Mouse (Mus musculus): ENCODE results near the gene Dnaaf5. TPM values are rescaled to one million over a fixed set of nuclear protein-coding genes. Genes with fewer than 3 reads are reported as not detected.
A peak's percentile ranks its signal among the peaks of the same experiment; 100 is the strongest.

Gene Dnaaf5
- polyA plus RNA-seq, 1 experiment from 2014 or later, result 3.1 TPM

- no peak overlapping the region for H3K27ac ChIP-seq
- no peaks in the 10 kb centered on the region for H3K27me3 ChIP-seq
- no peak overlapping the region for H3K4me3 ChIP-seq
- ATAC-seq, result no peak
- no peaks in the 10 kb centered on the region for H3K36me3 ChIP-seq (ENCODE audit: poor library complexity, severe bottlenecking)
- H3K9ac ChIP-seq, result no peak overlapping the region
- no peak overlapping the region for H3K4me2 ChIP-seq
- 81% methylated on average over 4 of the region's 4 CpGs for WGBS
- no peaks in the 10 kb centered on the region for H3K9me3 ChIP-seq (replicated peaks)
- peaks cover 12% of the 10 kb centered on the region for H3K4me1 ChIP-seq
Observed at GRCm38 (mm10) chr5:139145726-139146125, 4.3 kb upstream of the Dnaaf5 start.

DNA sequence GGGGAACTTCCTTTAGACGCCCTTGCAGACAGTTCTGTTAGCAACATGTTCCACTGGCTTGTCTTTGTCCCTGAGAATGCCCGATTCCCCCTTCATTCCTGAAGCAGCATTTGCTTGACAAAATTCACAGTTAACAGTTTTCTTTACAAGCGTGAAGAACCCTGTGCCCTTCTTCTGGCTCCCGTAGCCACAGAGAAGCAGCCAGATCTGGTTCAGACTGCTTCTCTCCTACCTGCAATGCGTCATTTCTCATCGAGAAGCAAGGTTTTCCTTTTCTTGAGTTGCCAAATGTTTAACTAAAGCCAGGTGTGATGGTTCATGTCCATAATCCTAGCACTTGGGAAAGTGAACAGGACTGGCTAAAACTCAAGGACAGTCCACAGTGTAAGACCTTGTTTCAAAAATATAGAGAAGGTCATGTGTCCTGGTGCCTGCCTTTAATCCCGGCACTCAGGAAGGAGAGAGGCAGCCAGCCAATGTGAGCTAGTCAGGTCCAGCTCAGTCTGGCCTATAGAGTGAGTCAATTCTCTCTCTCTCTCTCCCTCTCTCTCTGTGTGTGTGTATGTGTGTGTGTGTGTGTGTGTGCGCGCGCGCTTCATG, 3.4 kb upstream of the Dnaaf5 start:
- Histone ChIP-seq H3K27me3 (no peaks in the 10 kb centered on the region), H3K36me3 (ENCODE audit: poor library complexity, severe bottlenecking) (no peaks in the 10 kb centered on the region), H3K4me3 (no peak overlapping the region), H3K9me3 (replicated peaks) (no peaks in the 10 kb centered on the region), H3K9ac (no peak overlapping the region), H3K4me1 (peaks cover 16% of the 10 kb centered on the region), H3K4me2 (no peak overlapping the region), H3K27ac (peak overlapping the region; percentile 40)
- 91% methylated on average over 11 of the region's 11 CpGs for WGBS
- no peak for ATAC-seq

DNA sequence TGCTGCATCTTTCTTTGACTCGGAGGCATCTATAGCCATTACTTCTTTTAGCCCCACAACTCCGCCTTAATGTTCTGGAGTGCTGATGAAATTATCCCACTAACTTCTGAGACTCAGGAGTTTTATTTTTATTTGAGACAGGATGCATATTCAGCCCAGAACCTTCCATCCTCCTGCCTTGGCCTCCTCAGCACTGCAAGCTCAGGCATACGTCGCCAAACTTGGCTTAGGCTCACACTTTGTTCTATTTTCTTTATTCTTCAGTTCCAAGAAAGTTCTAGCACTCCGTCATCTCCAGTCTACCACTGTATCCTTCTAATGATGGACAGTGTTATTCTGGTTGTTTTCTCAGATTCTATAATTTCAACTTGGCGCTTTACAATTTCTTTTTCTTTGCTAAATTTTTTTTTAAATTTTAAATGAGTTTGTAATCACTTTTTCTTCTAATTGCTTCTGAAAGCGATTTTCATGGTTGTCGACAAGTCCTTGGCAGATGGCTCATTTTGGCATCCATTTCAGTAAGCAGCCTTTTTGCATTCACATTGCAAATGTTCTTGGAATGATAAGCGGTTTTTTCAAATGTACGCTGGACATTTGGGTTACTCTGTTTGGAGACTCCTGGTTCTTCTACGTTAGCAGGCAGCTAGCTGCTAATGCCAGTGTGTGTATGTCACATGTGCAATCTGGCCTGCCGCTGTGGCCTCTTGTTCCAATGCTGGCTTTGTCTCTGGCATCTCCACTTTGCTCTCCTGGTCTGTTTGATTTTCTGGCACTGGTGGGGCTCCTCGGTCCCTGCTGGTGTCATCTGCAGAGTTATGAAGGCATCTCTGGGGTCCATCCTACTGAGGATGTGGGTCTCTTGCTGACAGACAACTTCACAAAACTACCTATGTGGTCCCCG, 2.6 kb upstream of the Dnaaf5 start:
- no peak overlapping the region for H3K9ac ChIP-seq
- peak overlapping the region; percentile 40 for H3K27ac ChIP-seq
- ATAC-seq, result no peak
- peaks cover 3% of the 10 kb centered on the region; the same call in 1 of the 2 replicates for H3K36me3 ChIP-seq (ENCODE audit: poor library complexity, severe bottlenecking)
- 89% methylated on average over 14 of the region's 14 CpGs for WGBS
- no peak overlapping the region for H3K4me3 ChIP-seq
- no peaks in the 10 kb centered on the region for H3K9me3 ChIP-seq (replicated peaks)
- no peak overlapping the region for H3K4me2 ChIP-seq
- peaks cover 20% of the 10 kb centered on the region for H3K4me1 ChIP-seq
- no peaks in the 10 kb centered on the region for H3K27me3 ChIP-seq

GRCm38 (mm10) chr5:139149006-139149672, 884 bp upstream of the Dnaaf5 start:
- ATAC-seq, result peak; percentile 60
- no peaks in the 10 kb centered on the region for H3K9me3 ChIP-seq (replicated peaks)
- peak overlapping the region; percentile 68 for H3K27ac ChIP-seq
- H3K4me2 ChIP-seq, result peak overlapping the region; percentile 98
- H3K4me3 ChIP-seq, result peak overlapping the region; percentile 92
- no peak overlapping the region; the same call in 1 of the 2 replicates for H3K9ac ChIP-seq
- peaks cover 21% of the 10 kb centered on the region for H3K36me3 ChIP-seq (ENCODE audit: poor library complexity, severe bottlenecking)
- 24% methylated on average over 11 of the region's 11 CpGs for WGBS
- H3K4me1 ChIP-seq, result peaks cover 20% of the 10 kb centered on the region
- no peaks in the 10 kb centered on the region for H3K27me3 ChIP-seq

GRCm38 (mm10) chr5:139150603-139151031, 594 bp downstream of the Dnaaf5 start:
- under 1% methylated on average over 45 of the region's 45 CpGs for WGBS
- no peaks in the 10 kb centered on the region for H3K27me3 ChIP-seq
- no peak overlapping the region for H3K27ac ChIP-seq
- peaks cover 20% of the 10 kb centered on the region for H3K4me1 ChIP-seq
- H3K4me2 ChIP-seq, result peak overlapping the region; percentile 98
- H3K4me3 ChIP-seq, result peak overlapping the region; percentile 92
- H3K36me3 ChIP-seq (ENCODE audit: poor library complexity, severe bottlenecking), result peaks cover 34% of the 10 kb centered on the region
- H3K9me3 ChIP-seq (replicated peaks), result no peaks in the 10 kb centered on the region
- H3K9ac ChIP-seq, result peak overlapping the region; percentile 82
- ATAC-seq, result no peak

DNA sequence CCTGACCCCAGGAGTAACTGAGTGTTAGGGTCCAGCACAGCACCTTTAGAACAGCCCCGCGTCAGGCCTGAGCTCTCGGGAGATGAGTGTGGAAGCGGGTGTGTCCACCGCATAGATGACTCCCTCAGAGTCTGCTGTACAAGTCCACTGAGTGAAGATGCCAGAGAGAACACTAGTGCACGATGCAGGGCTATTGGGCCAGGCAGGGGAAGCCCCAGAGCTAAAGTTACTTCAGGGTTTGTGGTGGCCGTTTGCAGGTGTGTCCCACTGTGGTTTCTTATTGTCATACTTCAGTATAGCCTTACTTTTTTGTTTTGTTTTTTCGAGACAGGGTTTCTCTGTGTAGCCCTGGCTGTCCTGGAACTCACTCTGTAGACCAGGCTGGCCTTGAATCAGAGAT, 10.9 kb downstream of the Dnaaf5 start:
- no peak for ATAC-seq
- Histone ChIP-seq H3K36me3 (ENCODE audit: poor library complexity, severe bottlenecking) (peaks cover 63% of the 10 kb centered on the region), H3K9me3 (replicated peaks) (no peaks in the 10 kb centered on the region), H3K27me3 (no peaks in the 10 kb centered on the region), H3K4me1 (no peaks in the 10 kb centered on the region), H3K9ac (no peak overlapping the region), H3K4me3 (no peak overlapping the region), H3K4me2 (no peak overlapping the region), H3K27ac (no peak overlapping the region)
- WGBS, result 96% methylated on average over 8 of the region's 8 CpGs

DNA sequence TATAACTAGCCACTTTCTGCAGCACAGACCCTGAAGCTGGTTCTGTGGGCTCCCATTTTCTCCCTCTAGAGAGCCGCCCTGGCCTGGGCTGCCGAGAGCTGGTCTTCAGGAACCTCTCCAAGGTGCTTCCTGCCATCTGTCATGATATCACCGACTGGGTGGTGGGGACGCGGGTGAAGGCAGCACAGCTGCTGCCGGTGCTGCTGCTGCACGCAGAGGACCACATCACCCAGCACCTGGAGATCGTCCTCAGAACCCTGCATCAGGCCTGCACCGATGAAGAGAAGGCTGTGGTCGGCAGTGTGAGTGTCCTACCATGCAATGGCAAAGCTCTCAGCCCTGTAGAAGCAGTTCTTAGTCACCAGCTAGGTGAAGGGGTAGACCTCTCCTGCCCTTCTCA, 11.6 kb downstream of the Dnaaf5 start:
- no peaks in the 10 kb centered on the region for H3K27me3 ChIP-seq
- no peak overlapping the region for H3K4me3 ChIP-seq
- WGBS, result 93% methylated on average over 10 of the region's 10 CpGs
- no peaks in the 10 kb centered on the region for H3K4me1 ChIP-seq
- H3K27ac ChIP-seq, result no peak overlapping the region
- no peak for ATAC-seq
- no peak overlapping the region for H3K9ac ChIP-seq
- H3K9me3 ChIP-seq (replicated peaks), result no peaks in the 10 kb centered on the region
- no peak overlapping the region for H3K4me2 ChIP-seq
- peaks cover 63% of the 10 kb centered on the region for H3K36me3 ChIP-seq (ENCODE audit: poor library complexity, severe bottlenecking)

DNA sequence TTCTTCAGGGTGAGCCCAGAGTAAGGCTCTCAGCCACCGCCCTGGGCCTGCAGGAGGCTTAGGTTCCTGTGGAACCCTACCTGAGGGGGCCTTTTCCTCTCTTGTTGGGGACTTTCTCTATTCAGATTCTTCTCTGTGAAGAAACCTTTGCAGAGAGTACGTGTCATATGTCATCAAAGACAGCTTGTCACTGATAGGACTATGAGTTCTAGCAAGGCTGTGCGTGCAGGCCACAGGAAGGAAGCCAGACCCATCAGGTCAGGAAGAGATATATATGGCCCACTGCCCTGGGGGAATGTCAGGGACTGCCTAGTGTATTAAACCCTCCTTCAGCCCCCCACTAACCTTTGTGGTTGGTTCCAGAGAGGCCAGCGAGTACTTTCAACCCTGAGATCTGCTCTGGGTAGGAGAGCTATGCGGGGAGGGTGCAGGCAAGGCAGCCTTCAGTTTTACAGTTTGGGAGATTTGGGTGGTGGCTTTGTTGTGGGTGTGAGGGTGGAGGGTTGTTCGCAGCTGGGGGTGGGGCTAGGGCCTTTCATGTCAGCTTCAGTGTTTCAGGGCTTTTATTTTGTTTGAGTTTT, 16.8 kb downstream of the Dnaaf5 start:
- Histone ChIP-seq H3K27ac (no peak overlapping the region), H3K4me3 (no peak overlapping the region), H3K4me2 (no peak overlapping the region), H3K9ac (no peak overlapping the region), H3K27me3 (no peaks in the 10 kb centered on the region), H3K9me3 (replicated peaks) (no peaks in the 10 kb centered on the region), H3K36me3 (ENCODE audit: poor library complexity, severe bottlenecking) (peaks cover 92% of the 10 kb centered on the region), H3K4me1 (no peaks in the 10 kb centered on the region)
- no peak for ATAC-seq
- 96% methylated on average over 6 of the region's 6 CpGs for WGBS

- H3K4me2 ChIP-seq, result no peak overlapping the region
- H3K9ac ChIP-seq, result no peak overlapping the region
- no peak overlapping the region for H3K4me3 ChIP-seq
- no peaks in the 10 kb centered on the region for H3K27me3 ChIP-seq
- peaks cover 92% of the 10 kb centered on the region for H3K36me3 ChIP-seq (ENCODE audit: poor library complexity, severe bottlenecking)
- ATAC-seq, result no peak
- H3K4me1 ChIP-seq, result no peaks in the 10 kb centered on the region
- no peak overlapping the region for H3K27ac ChIP-seq
- WGBS, result 76% methylated on average over 1 of the region's 1 CpGs
- no peaks in the 10 kb centered on the region for H3K9me3 ChIP-seq (replicated peaks)
Observed at GRCm38 (mm10) chr5:139167548-139167947, 17.5 kb downstream of the Dnaaf5 start.

- no peak overlapping the region for H3K27ac ChIP-seq
- peaks cover 88% of the 10 kb centered on the region for H3K36me3 ChIP-seq (ENCODE audit: poor library complexity, severe bottlenecking)
- no peak overlapping the region for H3K4me2 ChIP-seq
- H3K9ac ChIP-seq, result no peak overlapping the region
- no peak for ATAC-seq
- H3K27me3 ChIP-seq, result no peaks in the 10 kb centered on the region
- H3K9me3 ChIP-seq (replicated peaks), result no peaks in the 10 kb centered on the region
- H3K4me3 ChIP-seq, result no peak overlapping the region
- WGBS, result 90% methylated on average over 4 of the region's 4 CpGs
- peaks cover 15% of the 10 kb centered on the region for H3K4me1 ChIP-seq
Observed at GRCm38 (mm10) chr5:139171929-139172328, 21.9 kb downstream of the Dnaaf5 start.

GRCm38 (mm10) chr5:139174141-139174540, 24.1 kb downstream of the Dnaaf5 start:
- Histone ChIP-seq H3K36me3 (ENCODE audit: poor library complexity, severe bottlenecking) (peaks cover 80% of the 10 kb centered on the region), H3K27ac (no peak overlapping the region), H3K4me1 (peaks cover 15% of the 10 kb centered on the region), H3K4me2 (no peak overlapping the region), H3K9ac (peak overlapping the region; percentile 30; the same call in 1 of the 2 replicates), H3K9me3 (replicated peaks) (no peaks in the 10 kb centered on the region), H3K27me3 (no peaks in the 10 kb centered on the region), H3K4me3 (no peak overlapping the region)
- WGBS, result 58% methylated on average over 10 of the region's 10 CpGs
- ATAC-seq, result no peak
